Mouse (Mus musculus) thymus, postnatal 14 days (tissue): ENCODE measurements around the gene Plin3.
"Not testable (repeated sequence)": the region's sequence is repeated elsewhere in the genome, so short reads cannot be mapped to it uniquely, and the experiment has no call there.

ENCODE experiments used
- DNase-seq: peaks from one replicate; pipeline ENCODE4 v3.0.0; 2021

The Plin3 gene

GRCm38 (mm10) chr17:56273482-56273881 lies 19.2 kb downstream of the Plin3 start:
- no peak for DNase-seq

- no peak for DNase-seq
Observed at GRCm38 (mm10) chr17:56272644-56273043, 20.0 kb downstream of the Plin3 start.

- DNase-seq = no peak
Observed at GRCm38 (mm10) chr17:56271609-56272253, 20.9 kb downstream of the Plin3 start.

GRCm38 (mm10) chr17:56269741-56270140 lies 22.9 kb downstream of the Plin3 start:
- no peak for DNase-seq

GRCm38 (mm10) chr17:56269153-56269630 lies 23.5 kb downstream of the Plin3 start:
- DNase-seq = peak; percentile 76

GRCm38 (mm10) chr17:56266271-56266670 lies 26.4 kb downstream of the Plin3 start:
- DNase-seq = no peak

- no peak for DNase-seq
Observed at GRCm38 (mm10) chr17:56265869-56266268, 26.8 kb downstream of the Plin3 start.

- no peak for DNase-seq
Observed at GRCm38 (mm10) chr17:56265011-56265410, 27.7 kb downstream of the Plin3 start.

GRCm38 (mm10) chr17:56264020-56264419 lies 28.7 kb downstream of the Plin3 start:
- DNase-seq = peak; percentile 87

- DNase-seq = no peak
Observed at GRCm38 (mm10) chr17:56262645-56263094, 30.0 kb downstream of the Plin3 start.

GRCm38 (mm10) chr17:56261166-56261565 lies 31.5 kb downstream of the Plin3 start:
- DNase-seq = no peak

GRCm38 (mm10) chr17:56259301-56260037 lies 33.2 kb downstream of the Plin3 start:
- no peak for DNase-seq

GRCm38 (mm10) chr17:56258812-56259211 lies 33.9 kb downstream of the Plin3 start:
- DNase-seq = not testable (repeated sequence)

GRCm38 (mm10) chr17:56258269-56258668 lies 34.4 kb downstream of the Plin3 start:
- not testable (repeated sequence) for DNase-seq

- peak; percentile 34 for DNase-seq
Observed at GRCm38 (mm10) chr17:56257181-56257894, 35.3 kb downstream of the Plin3 start.

GRCm38 (mm10) chr17:56256239-56256881 lies 36.3 kb downstream of the Plin3 start, which contains the start of gene Fem1a:
TSS of gene Fem1a (plus strand) at chr17:56256810.
- peak; percentile 93 for DNase-seq

- peak; percentile 99 for DNase-seq
Observed at GRCm38 (mm10) chr17:56255863-56256238, 36.8 kb downstream of the Plin3 start.

GRCm38 (mm10) chr17:56255429-56255828 lies 37.2 kb downstream of the Plin3 start:
- peak; percentile 53 for DNase-seq

- DNase-seq = no peak
Observed at GRCm38 (mm10) chr17:56254695-56255094, 38.0 kb downstream of the Plin3 start.

- DNase-seq = peak; percentile 74
Observed at GRCm38 (mm10) chr17:56251136-56251829, 41.4 kb downstream of the Plin3 start.

GRCm38 (mm10) chr17:56245608-56246007 lies 47.1 kb downstream of the Plin3 start:
- DNase-seq = no peak
